Mouse (Mus musculus) brain, embryonic 14.5 days (tissue): Measurements from ENCODE around the gene Sema4b.

Experiments
- CTCF ChIP-seq: fragments of 200-500 bp; IDR thresholded peaks from 2 replicates; pipeline ENCODE4 v1.5.1; 2012; ENCODE audit warnings: inconsistent platforms, mild to moderate bottlenecking, moderate library complexity, borderline replicate concordance; ENCODE audit not compliant: insufficient read depth, insufficient read length; ENCODE audit errors: extremely low read depth
- POLR2A ChIP-seq: fragments of 200-500 bp; IDR thresholded peaks from 2 replicates; pipeline ENCODE4 v1.6.1; 2012; ENCODE audit warnings: mild to moderate bottlenecking, inconsistent platforms, borderline replicate concordance; ENCODE audit not compliant: poor library complexity, insufficient read depth, insufficient read length, severe bottlenecking; ENCODE audit errors: extremely low read depth

DNA sequence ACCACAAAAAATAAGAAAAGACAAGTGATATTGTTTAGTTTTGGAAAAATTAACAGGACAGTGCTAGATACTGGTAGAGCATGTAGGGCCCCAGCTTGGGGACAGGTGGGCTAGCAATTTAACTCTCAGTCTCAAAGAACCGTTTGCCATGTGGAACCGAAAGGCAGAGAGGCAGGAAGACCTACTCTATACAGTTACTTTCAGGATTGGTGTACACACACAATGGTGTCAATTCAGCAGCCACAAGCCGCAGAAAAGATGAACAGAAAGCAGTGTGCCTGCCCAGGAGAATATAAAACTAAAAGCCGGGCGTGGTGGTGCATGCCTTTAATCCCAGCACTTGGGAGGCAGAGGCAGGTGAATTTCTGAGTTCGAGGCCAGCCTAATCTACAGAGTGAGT is 6.9 kb upstream of the Sema4b start:
- TF ChIP-seq CTCF = no peak
- TF ChIP-seq POLR2A = no peak
